Mouse (Mus musculus) skeletal muscle tissue, adult 2 months (tissue): ENCODE measurements at regions not wholly inside any gene's neighbourhood (a gene's known extent, or its start where the extent isn't known, plus 50 kb on each side); places are given as distances from the start of the nearest gene placed in this dataset.

ENCODE experiments used
- DNase-seq: peaks from one replicate; pipeline ENCODE4 v3.0.0-alpha.2; 2012; ENCODE audit warnings: low read depth, low spot score

- no peak for DNase-seq
Measured at GRCm38 (mm10) chr7:67895166-67895565, 57.5 kb upstream of the Igf1r start.

GRCm38 (mm10) chr7:67892917-67893316, 59.7 kb upstream of the Igf1r start:
- DNase-seq: no peak

- DNase-seq: no peak
Measured at GRCm38 (mm10) chr7:67883040-67883439, 69.6 kb upstream of the Igf1r start.

GRCm38 (mm10) chr7:67882606-67883005, 70.0 kb upstream of the Igf1r start:
- no peak for DNase-seq

GRCm38 (mm10) chr7:67878226-67878625, 74.4 kb upstream of the Igf1r start:
- peak; percentile 13 for DNase-seq

GRCm38 (mm10) chr7:67877587-67877986, 75.0 kb upstream of the Igf1r start:
- peak; percentile 16 for DNase-seq

- no peak for DNase-seq
Measured at GRCm38 (mm10) chr7:67854080-67855022, 94.8 kb upstream of the Synm start.

GRCm38 (mm10) chr7:67852859-67853258, 93.3 kb upstream of the Synm start:
- DNase-seq: no peak

GRCm38 (mm10) chr7:67849509-67849862, 89.9 kb upstream of the Synm start:
- no peak for DNase-seq

- DNase-seq: peak; percentile 46
Measured at GRCm38 (mm10) chr7:67848589-67849508, 89.3 kb upstream of the Synm start.

- no peak for DNase-seq
Measured at GRCm38 (mm10) chr7:67846796-67847195, 87.3 kb upstream of the Synm start.

- DNase-seq: no peak
Measured at GRCm38 (mm10) chr7:67836984-67837383, 77.4 kb upstream of the Synm start.

- DNase-seq: no peak
Measured at GRCm38 (mm10) chr7:67836117-67836949, 76.8 kb upstream of the Synm start.

- DNase-seq: no peak
Measured at GRCm38 (mm10) chr7:67831738-67832137, 72.2 kb upstream of the Synm start.

GRCm38 (mm10) chr7:67827386-67827785, 67.8 kb upstream of the Synm start:
- DNase-seq: no peak

GRCm38 (mm10) chr7:67826936-67827335, 67.4 kb upstream of the Synm start:
- no peak for DNase-seq

GRCm38 (mm10) chr7:67826368-67826767, 66.8 kb upstream of the Synm start:
- DNase-seq: no peak

GRCm38 (mm10) chr7:67825636-67826280, 66.2 kb upstream of the Synm start:
- no peak for DNase-seq

- DNase-seq: no peak
Measured at GRCm38 (mm10) chr7:67823943-67824645, 64.6 kb upstream of the Synm start.

- DNase-seq: no peak
Measured at GRCm38 (mm10) chr7:67819551-67819950, 60.0 kb upstream of the Synm start.
